Mouse (Mus musculus) liver, postnatal 0 days (tissue): ENCODE measurements around the gene Krt7. TPM values are rescaled to one million over a fixed set of nuclear protein-coding genes. Genes with fewer than 3 reads are reported as not detected.

Source experiments
- ATAC-seq: fragments of 200-750 bp; cut with Nextera tagmentation; 2 replicates; pipeline ENCODE4 v1.8.0; 2017; ENCODE audit warnings: mild to moderate bottlenecking, moderate library complexity
- DNase-seq: peaks from one replicate; pipeline ENCODE4 v3.0.0-alpha.2; 2016
- H3K27ac ChIP-seq: fragments of 300-500 bp; sonication (generic); 2 replicates; pipeline ENCODE4 v1.5.1; 2014; ENCODE audit warnings: antibody characterized with exemption, moderate library complexity, mild to moderate bottlenecking, low read depth
- H3K27me3 ChIP-seq: fragments of 300-500 bp; sonication (generic); 2 replicates; pipeline ENCODE4 v1.6.1; 2014; ENCODE audit warnings: low read length, control low read depth, mixed read lengths; ENCODE audit not compliant: insufficient read depth
- H3K36me3 ChIP-seq: fragments of 300-500 bp; sonication (generic); replicated peaks from 2 replicates; pipeline ENCODE4 v1.6.1; 2014; ENCODE audit warnings: mild to moderate bottlenecking, control low read depth, low read length, moderate library complexity, mixed read lengths; ENCODE audit not compliant: insufficient read depth
- H3K4me1 ChIP-seq: fragments of 300-500 bp; sonication (generic); 2 replicates; pipeline ENCODE4 v1.6.1; 2014; ENCODE audit warnings: antibody characterized with exemption, mild to moderate bottlenecking, control low read depth; ENCODE audit not compliant: insufficient read depth
- H3K4me2 ChIP-seq: fragments of 300-500 bp; sonication (generic); 2 replicates; pipeline ENCODE4 v1.6.1; 2014; ENCODE audit warnings: low read depth, mild to moderate bottlenecking, low read length, moderate library complexity, mixed read lengths
- H3K4me3 ChIP-seq: fragments of 300-500 bp; sonication (generic); 2 replicates; pipeline ENCODE4 v1.5.1; 2014; ENCODE audit warnings: low read depth, low read length
- H3K9ac ChIP-seq: fragments of 300-500 bp; sonication (generic); replicated peaks from 2 replicates; pipeline ENCODE4 v1.6.1; 2014; ENCODE audit warnings: mild to moderate bottlenecking, moderate library complexity
- H3K9me3 ChIP-seq: fragments of 300-500 bp; sonication (generic); 2 replicates; pipeline ENCODE4 v1.6.1; 2016; ENCODE audit warnings: mild to moderate bottlenecking, control low read depth, low read length, mixed read lengths
- CTCF ChIP-seq: sonication (generic); IDR thresholded peaks from 2 replicates; pipeline ENCODE4 v1.5.1; 2016; ENCODE audit warnings: antibody characterized with exemption, low read depth
- EP300 ChIP-seq: IDR thresholded peaks from 2 replicates; pipeline ENCODE4 v1.6.1; 2016; ENCODE audit warnings: antibody characterized with exemption, low read depth, mild to moderate bottlenecking
- whole genome bisulfite sequencing: fragments of 180-500 bp; shearing (Covaris S2); extraction: QIAGEN DNeasy Blood & Tissue Kit; methylation state at CpG from one replicate; pipeline ENCODE4 v1.1.7; 2014; ENCODE audit not compliant: insufficient replicate concordance; 5-methylcytosine and 5-hydroxymethylcytosine counted together
- polyA plus RNA-seq: library from polyadenylated mRNA; unstranded; fragments of >200 nt; fragmentation: Nextera tagmentation; extraction: Ambion mirVana; gene quantifications from 2 replicates; pipeline ENCODE4 v1.2.1, GENCODE M21; 2015

The Krt7 gene
- polyA plus RNA-seq, 1 experiment from 2014 or later = 2.4 TPM

DNA sequence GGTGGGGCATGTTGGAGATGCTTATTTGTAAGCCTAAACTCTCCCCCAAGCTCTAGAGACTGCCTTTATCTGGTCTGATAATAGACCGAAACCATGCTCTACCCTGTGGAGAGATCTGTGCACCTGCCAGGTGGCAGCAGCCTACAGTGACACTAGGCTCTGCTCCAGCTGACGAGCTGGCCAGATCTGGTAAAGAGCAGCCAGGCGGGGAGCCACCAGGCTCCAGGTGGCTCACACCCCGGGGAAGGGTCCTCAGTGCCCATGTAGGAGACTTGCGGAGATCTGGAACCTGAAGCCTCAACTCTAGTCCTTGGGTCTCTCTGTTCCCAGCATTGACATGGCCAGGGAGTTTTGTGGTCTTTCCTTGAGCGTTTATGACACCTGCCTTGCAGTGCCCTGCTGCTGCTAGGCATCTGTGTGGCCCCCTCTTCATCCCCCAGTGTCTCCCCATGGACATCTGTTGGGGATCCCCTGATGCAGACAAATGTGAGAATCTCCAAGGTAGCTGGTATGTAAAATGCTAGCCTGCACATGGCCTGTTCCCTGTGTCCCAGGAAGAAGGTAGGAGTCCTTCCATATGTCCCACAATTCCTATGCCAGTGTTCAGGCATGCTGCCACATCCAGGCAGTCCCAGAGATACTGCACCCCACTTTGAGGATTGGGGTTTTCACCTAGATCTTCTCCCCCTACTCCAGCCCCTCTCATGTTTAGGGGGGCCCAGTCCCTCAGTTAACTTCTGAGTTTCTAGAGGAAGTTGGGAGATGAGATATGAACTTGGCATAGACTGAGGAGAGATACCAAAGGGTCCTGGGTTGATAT lies 34.7 kb upstream of the Krt7 start:
- DNase-seq (no peak), ATAC-seq (no peak)
- TF ChIP-seq EP300 = no peak
- TF ChIP-seq CTCF = no peak
- WGBS = 53% methylated on average over 6 of the region's 6 CpGs
- H3K4me1 ChIP-seq = peaks cover 20% of the 10 kb centered on the region
- H3K27ac ChIP-seq = peak overlapping the region; percentile 72
- no peaks in the 10 kb centered on the region for H3K9me3 ChIP-seq
- no peaks in the 10 kb centered on the region for H3K36me3 ChIP-seq
- no peak overlapping the region for H3K9ac ChIP-seq
- H3K27me3 ChIP-seq = no peaks in the 10 kb centered on the region
- H3K4me3 ChIP-seq = no peak overlapping the region
- no peak overlapping the region for H3K4me2 ChIP-seq

GRCm38 (mm10) chr15:101376776-101377061 lies 34.1 kb upstream of the Krt7 start:
- TF ChIP-seq CTCF (no peak), EP300 (no peak)
- H3K27me3 ChIP-seq = no peaks in the 10 kb centered on the region
- H3K27ac ChIP-seq = no peak overlapping the region
- H3K9me3 ChIP-seq = no peaks in the 10 kb centered on the region
- no peak for ATAC-seq
- no peak for DNase-seq
- no peaks in the 10 kb centered on the region for H3K36me3 ChIP-seq
- H3K4me2 ChIP-seq = no peak overlapping the region
- no peak overlapping the region for H3K4me3 ChIP-seq
- H3K4me1 ChIP-seq = peaks cover 20% of the 10 kb centered on the region
- H3K9ac ChIP-seq = no peak overlapping the region
- 25% methylated on average over 5 of the region's 5 CpGs for WGBS

DNA sequence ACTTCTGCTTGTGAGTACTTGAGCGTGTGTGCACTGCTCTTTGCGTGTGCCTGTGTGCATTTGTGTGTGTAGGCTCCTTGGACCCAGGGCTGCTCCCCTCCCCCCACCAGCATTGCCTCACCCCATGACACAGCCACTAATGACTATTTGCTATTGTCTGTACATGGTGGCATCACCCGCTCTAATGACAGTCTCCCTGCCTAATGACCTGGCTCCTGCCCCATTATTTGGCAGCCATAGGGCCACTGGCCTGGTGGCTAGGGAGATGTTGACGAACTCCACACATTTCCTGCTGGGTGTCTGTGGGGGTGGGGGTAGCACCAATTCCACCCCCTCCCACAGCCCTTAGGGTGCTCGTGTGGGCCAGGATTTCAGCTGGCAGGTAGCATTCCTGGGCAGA lies 32.2 kb upstream of the Krt7 start:
- no peak for TF ChIP-seq CTCF
- TF ChIP-seq EP300 = no peak
- no peaks in the 10 kb centered on the region for H3K36me3 ChIP-seq
- H3K9ac ChIP-seq = no peak overlapping the region
- H3K9me3 ChIP-seq = no peaks in the 10 kb centered on the region
- H3K27me3 ChIP-seq = no peaks in the 10 kb centered on the region
- WGBS = 82% methylated on average over 5 of the region's 5 CpGs
- H3K27ac ChIP-seq = peak overlapping the region; percentile 48; the same call in 1 of the 2 replicates
- no peak overlapping the region for H3K4me2 ChIP-seq
- peaks cover 12% of the 10 kb centered on the region for H3K4me1 ChIP-seq
- H3K4me3 ChIP-seq = no peak overlapping the region
- ATAC-seq (no peak), DNase-seq (no peak)

DNA sequence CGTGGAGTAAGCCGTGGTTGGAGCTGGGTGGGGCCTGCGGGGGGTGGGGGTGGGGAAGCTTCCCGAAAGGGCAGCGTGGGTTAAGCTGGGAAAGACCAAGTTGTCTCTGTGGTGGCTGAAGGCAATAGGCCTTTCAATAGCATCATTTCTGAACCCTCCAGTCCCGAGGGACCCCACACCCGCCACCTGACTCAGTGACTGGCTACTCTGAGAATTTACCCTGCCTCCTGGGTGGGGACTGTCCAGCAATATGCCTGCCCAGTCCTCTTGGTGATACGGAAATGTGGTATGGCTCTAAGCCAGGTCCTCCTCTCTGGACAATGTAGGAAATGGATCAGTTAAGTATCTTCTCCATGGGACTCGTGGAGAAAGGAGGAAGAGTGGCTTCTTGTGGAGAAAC lies 29.1 kb upstream of the Krt7 start:
- no peaks in the 10 kb centered on the region for H3K4me1 ChIP-seq
- H3K27ac ChIP-seq = no peak overlapping the region
- H3K9ac ChIP-seq = no peak overlapping the region
- no peaks in the 10 kb centered on the region for H3K36me3 ChIP-seq
- no peaks in the 10 kb centered on the region for H3K27me3 ChIP-seq
- ATAC-seq (no peak), DNase-seq (no peak)
- 51% methylated on average over 9 of the region's 9 CpGs for WGBS
- H3K9me3 ChIP-seq = no peaks in the 10 kb centered on the region
- H3K4me3 ChIP-seq = no peak overlapping the region
- no peak for TF ChIP-seq CTCF
- no peak for TF ChIP-seq EP300
- H3K4me2 ChIP-seq = no peak overlapping the region

DNA sequence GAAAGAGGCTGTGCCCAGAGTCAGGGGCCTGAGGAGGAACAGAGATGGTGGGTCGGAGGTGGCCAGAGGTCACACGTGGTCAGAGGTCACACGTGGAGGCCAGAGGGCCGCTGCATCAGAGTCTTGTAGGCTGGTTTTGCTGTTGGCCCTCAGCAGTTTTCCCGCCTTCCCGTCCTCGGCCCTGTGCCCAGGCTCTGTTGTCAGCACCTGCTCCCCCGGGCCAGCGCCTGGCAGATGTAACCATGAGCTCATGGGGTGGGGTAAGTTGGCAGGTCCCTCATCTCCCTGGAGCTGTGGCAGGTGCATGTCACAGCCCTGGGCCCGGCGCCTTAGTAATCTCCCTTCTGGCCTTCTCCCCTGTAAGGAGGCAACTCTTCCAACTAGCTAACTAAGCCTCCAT lies 28.0 kb upstream of the Krt7 start:
- no peak for DNase-seq
- Histone ChIP-seq H3K9ac (no peak overlapping the region), H3K27ac (no peak overlapping the region), H3K27me3 (no peaks in the 10 kb centered on the region), H3K4me1 (0 out of 2 replicates have a peak, but pooled peaks cover 2% of the 10 kb centered on the region), H3K4me3 (no peak overlapping the region), H3K4me2 (no peak overlapping the region), H3K36me3 (no peaks in the 10 kb centered on the region), H3K9me3 (no peaks in the 10 kb centered on the region)
- TF ChIP-seq CTCF (no peak), EP300 (no peak)
- ATAC-seq = no peak
- WGBS = 83% methylated on average over 11 of the region's 11 CpGs

- 46% methylated on average over 7 of the region's 7 CpGs for WGBS
- H3K9me3 ChIP-seq = no peaks in the 10 kb centered on the region
- no peak overlapping the region for H3K4me2 ChIP-seq
- H3K36me3 ChIP-seq = no peaks in the 10 kb centered on the region
- H3K27me3 ChIP-seq = no peaks in the 10 kb centered on the region
- DNase-seq (no peak), ATAC-seq (no peak)
- no peak overlapping the region for H3K4me3 ChIP-seq
- no peak overlapping the region for H3K27ac ChIP-seq
- TF ChIP-seq CTCF (no peak), EP300 (no peak)
- 0 out of 2 replicates have a peak, but pooled peaks cover 2% of the 10 kb centered on the region for H3K4me1 ChIP-seq
- H3K9ac ChIP-seq = no peak overlapping the region
Observed at GRCm38 (mm10) chr15:101384610-101385009, 26.2 kb upstream of the Krt7 start.
